Mouse (Mus musculus) cerebellum, adult 2 months (tissue): Measurements from ENCODE around the gene Sntb2.

Experiments used
- CTCF ChIP-seq: fragments of 200-500 bp; IDR thresholded peaks from 2 replicates; pipeline ENCODE4 v1.5.1; 2011; ENCODE audit warnings: low read depth, mild to moderate bottlenecking, control low read depth, low read length, moderate library complexity, borderline replicate concordance; ENCODE audit not compliant: insufficient read depth
- POLR2A ChIP-seq: fragments of 200-500 bp; IDR thresholded peaks from 2 replicates; pipeline ENCODE4 v1.6.1; 2011; ENCODE audit warnings: low read length, control low read depth, borderline replicate concordance; ENCODE audit not compliant: insufficient read depth

GRCm38 (mm10) chr8:106944756-106945155 lies 9.2 kb downstream of the Sntb2 start:
- no peak for TF ChIP-seq CTCF
- no peak for TF ChIP-seq POLR2A
